Mouse (Mus musculus): ENCODE results near the gene Osgep. TPM values are rescaled to one million over a fixed set of nuclear protein-coding genes. Genes with fewer than 3 reads are reported as not detected.
"Not testable (repeated sequence)": the region's sequence is repeated elsewhere in the genome, so short reads cannot be mapped to it uniquely, and the experiment has no call there.

The Osgep gene
- total RNA-seq (2014; rRNA removed; ENCODE audit: low replicate concordance): 81.8 and 106 TPM in 2 replicates
- polyA plus RNA-seq (2015; fragmentation: Nextera tagmentation; extraction: Ambion mirVana): 93.3 and 96.6 TPM in 2 replicates

DNA sequence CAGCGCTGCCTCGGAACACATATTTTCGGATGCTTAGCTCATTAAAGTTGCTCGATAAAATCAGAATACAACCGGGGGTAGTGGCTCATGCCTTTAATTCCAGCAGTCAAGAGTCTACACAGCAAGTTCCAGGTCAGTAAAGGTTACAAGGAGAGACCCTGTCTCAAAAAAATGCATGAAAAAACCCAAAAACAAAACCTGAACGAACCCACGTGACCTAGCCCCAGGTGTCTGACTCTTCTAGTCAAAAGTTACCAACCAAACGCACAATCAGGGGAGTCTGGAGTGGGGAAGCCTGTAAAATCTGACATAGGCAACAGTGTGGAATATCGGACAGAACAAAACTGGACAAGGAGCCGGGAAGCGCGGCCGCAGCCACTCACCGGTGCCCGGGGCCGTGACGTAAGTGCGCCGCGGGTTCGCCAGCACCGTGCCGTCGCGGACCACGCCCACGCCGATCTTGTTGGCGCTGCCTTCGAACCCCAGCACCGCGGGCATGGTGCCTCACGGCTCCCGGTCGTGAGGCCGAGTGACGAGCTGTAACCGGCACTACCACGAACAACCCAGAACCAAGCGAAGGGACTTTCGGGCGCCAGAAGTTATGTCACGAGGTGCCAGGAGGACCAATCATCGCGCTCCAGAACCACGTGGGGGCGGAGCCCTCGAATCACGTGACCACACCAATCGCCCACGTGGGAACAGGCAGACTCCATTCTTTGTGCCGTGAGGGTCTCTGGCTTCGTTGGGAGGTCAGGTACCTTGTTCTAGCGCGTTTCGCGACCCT is at the start of gene Osgep, which contains the start of gene Apex1:
TSS of gene Osgep (minus strand) at position 613 of the 784 bp plus-strand sequence.
TSS of gene Apex1 (plus strand) at position 688 of the 784 bp plus-strand sequence.
- peak within 1 kb of the TSS; percentile 93 for H3K27ac ChIP-seq (ENCODE audit: low read depth)
- H3K4me3 ChIP-seq (ENCODE audit: low read depth, low read length): peak within 1 kb of the TSS; percentile 71
- H3K9ac ChIP-seq (replicated peaks; ENCODE audit: low read depth, low read length): peak within 1 kb of the TSS; percentile 80
- peaks cover 43% of the 10 kb centered on the region for H3K36me3 ChIP-seq (replicated peaks; ENCODE audit: control insufficient read depth, insufficient read depth, low read length)
- DNase-seq (ENCODE audit: low spot score): peak; percentile 94
- no peaks in the 10 kb centered on the region for H3K27me3 ChIP-seq (ENCODE audit: control insufficient read depth, insufficient read depth, low read length)
- H3K4me1 ChIP-seq (ENCODE audit: control insufficient read depth, insufficient read depth): peaks cover 7% of the 10 kb centered on the region
- H3K9me3 ChIP-seq (replicated peaks; ENCODE audit: control insufficient read depth, low read length): no peaks in the 10 kb centered on the region
- ATAC-seq (ENCODE audit: insufficient read depth, low read depth): peak; percentile 96
- WGBS: under 1% methylated on average over 57 of the region's 57 CpGs
- TF ChIP-seq EP300 (IDR thresholded peaks at IDR 0.05; ENCODE audit: low read depth) (no peak), CTCF (IDR thresholded peaks at IDR 0.05; ENCODE audit: low read depth) (no peak)
- peak within 1 kb of the TSS; percentile 81 for H3K4me2 ChIP-seq (ENCODE audit: low read depth, low read length)

GRCm38 (mm10) chr14:50973700-50974099 is 49.0 kb upstream of the Osgep start:
- TF ChIP-seq EP300 (IDR thresholded peaks at IDR 0.05; ENCODE audit: low read depth) (no peak), CTCF (IDR thresholded peaks at IDR 0.05; ENCODE audit: low read depth) (no peak)
- Histone ChIP-seq H3K4me1 (ENCODE audit: control insufficient read depth, insufficient read depth) (no peaks in the 10 kb centered on the region), H3K4me2 (ENCODE audit: low read depth, low read length) (no peak overlapping the region), H3K9ac (replicated peaks; ENCODE audit: low read depth, low read length) (no peak overlapping the region), H3K27ac (ENCODE audit: low read depth) (no peak overlapping the region), H3K27me3 (ENCODE audit: control insufficient read depth, insufficient read depth, low read length) (no peaks in the 10 kb centered on the region), H3K9me3 (replicated peaks; ENCODE audit: control insufficient read depth, low read length) (no peaks in the 10 kb centered on the region), H3K4me3 (ENCODE audit: low read depth, low read length) (no peak overlapping the region), H3K36me3 (replicated peaks; ENCODE audit: control insufficient read depth, insufficient read depth, low read length) (no peaks in the 10 kb centered on the region)
- DNase-seq (ENCODE audit: low spot score) (no peak), ATAC-seq (ENCODE audit: insufficient read depth, low read depth) (no peak)
- 52% methylated on average over 4 of the region's 4 CpGs for WGBS

DNA sequence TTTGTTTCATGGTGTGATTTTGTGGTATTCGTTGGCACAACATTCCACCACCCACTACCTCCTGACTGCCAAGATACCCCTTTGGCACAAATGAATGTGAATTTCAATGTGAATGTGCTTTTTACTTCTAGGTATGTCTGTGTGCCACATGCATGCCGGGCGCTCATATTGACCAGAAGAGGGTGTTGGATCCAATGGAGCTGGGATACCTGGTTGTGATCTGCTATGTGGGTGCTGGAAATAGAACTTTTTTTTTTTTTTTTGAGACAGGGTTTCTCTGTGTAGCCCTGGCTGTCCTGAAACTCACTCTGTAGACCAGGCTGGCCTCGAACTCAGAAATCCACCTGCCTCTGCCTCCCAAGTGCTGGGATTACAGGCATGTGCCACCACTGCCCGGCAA is 48.4 kb upstream of the Osgep start:
- not testable (repeated sequence) for ATAC-seq (ENCODE audit: insufficient read depth, low read depth); H3K9me3 ChIP-seq (replicated peaks; ENCODE audit: control insufficient read depth, low read length)
- WGBS: 84% methylated on average over 5 of the region's 5 CpGs

DNA sequence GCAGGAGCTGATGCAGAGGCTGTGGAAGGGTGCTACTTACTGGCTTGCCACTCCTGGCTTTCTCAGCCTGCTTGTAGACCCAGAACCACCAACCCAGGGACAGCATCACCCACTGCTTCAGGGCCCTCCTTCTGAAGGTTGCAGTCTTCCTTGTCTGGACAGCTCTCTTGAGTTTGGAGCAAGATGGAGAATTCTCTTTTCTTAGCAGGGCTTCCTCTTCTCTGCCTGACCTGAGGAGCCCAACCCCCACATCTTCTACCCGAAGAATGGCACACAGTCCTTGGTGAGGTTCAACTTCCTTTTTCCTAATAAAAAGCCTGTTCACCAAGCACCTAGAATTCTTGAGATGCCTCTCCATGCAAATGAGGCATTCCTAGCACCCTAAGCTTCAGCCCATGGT is 46.1 kb upstream of the Osgep start:
- Histone ChIP-seq H3K4me2 (ENCODE audit: low read depth, low read length) (no peak overlapping the region), H3K36me3 (replicated peaks; ENCODE audit: control insufficient read depth, insufficient read depth, low read length) (no peaks in the 10 kb centered on the region), H3K4me3 (ENCODE audit: low read depth, low read length) (no peak overlapping the region), H3K27me3 (ENCODE audit: control insufficient read depth, insufficient read depth, low read length) (no peaks in the 10 kb centered on the region), H3K9me3 (replicated peaks; ENCODE audit: control insufficient read depth, low read length) (no peaks in the 10 kb centered on the region), H3K27ac (ENCODE audit: low read depth) (no peak overlapping the region), H3K9ac (replicated peaks; ENCODE audit: low read depth, low read length) (no peak overlapping the region), H3K4me1 (ENCODE audit: control insufficient read depth, insufficient read depth) (no peaks in the 10 kb centered on the region)
- ATAC-seq (ENCODE audit: insufficient read depth, low read depth): no peak
- TF ChIP-seq EP300 (IDR thresholded peaks at IDR 0.05; ENCODE audit: low read depth) (no peak), CTCF (IDR thresholded peaks at IDR 0.05; ENCODE audit: low read depth) (no peak)
- WGBS: 71% methylated on average over 1 of the region's 1 CpGs
- no peak for DNase-seq (ENCODE audit: low spot score)

More for the DNA sequence above, 48.4 kb upstream of the Osgep start:
- H3K4me1 ChIP-seq (ENCODE audit: control insufficient read depth, insufficient read depth); H3K27ac ChIP-seq (ENCODE audit: low read depth); DNase-seq (ENCODE audit: low spot score); H3K36me3 ChIP-seq (replicated peaks; ENCODE audit: control insufficient read depth, insufficient read depth, low read length); H3K4me3 ChIP-seq (ENCODE audit: low read depth, low read length); H3K27me3 ChIP-seq (ENCODE audit: control insufficient read depth, insufficient read depth, low read length); H3K9ac ChIP-seq (replicated peaks; ENCODE audit: low read depth, low read length); H3K4me2 ChIP-seq (ENCODE audit: low read depth, low read length): not testable (repeated sequence)

- Histone ChIP-seq H3K36me3 (replicated peaks; ENCODE audit: control insufficient read depth, insufficient read depth, low read length) (no peaks in the 10 kb centered on the region), H3K4me1 (ENCODE audit: control insufficient read depth, insufficient read depth) (no peaks in the 10 kb centered on the region), H3K4me3 (ENCODE audit: low read depth, low read length) (no peak overlapping the region), H3K27ac (ENCODE audit: low read depth) (peak overlapping the region; percentile 43; the same call in 1 of the 2 replicates), H3K9ac (replicated peaks; ENCODE audit: low read depth, low read length) (no peak overlapping the region), H3K4me2 (ENCODE audit: low read depth, low read length) (peak overlapping the region; percentile 22; the same call in 1 of the 2 replicates), H3K27me3 (ENCODE audit: control insufficient read depth, insufficient read depth, low read length) (no peaks in the 10 kb centered on the region), H3K9me3 (replicated peaks; ENCODE audit: control insufficient read depth, low read length) (no peaks in the 10 kb centered on the region)
- DNase-seq (ENCODE audit: low spot score): no peak
- TF ChIP-seq EP300 (IDR thresholded peaks at IDR 0.05; ENCODE audit: low read depth) (no peak), CTCF (IDR thresholded peaks at IDR 0.05; ENCODE audit: low read depth) (no peak)
- WGBS: 26% methylated on average over 12 of the region's 12 CpGs
- no peak for ATAC-seq (ENCODE audit: insufficient read depth, low read depth)
Measured at GRCm38 (mm10) chr14:50969558-50970544, 45.2 kb upstream of the Osgep start.

Measured in heart, postnatal 0 days (tissue).